Mouse (Mus musculus) frontal cortex, postnatal 10 days (tissue): ENCODE data around the gene Col26a1.

Experiments used
- DNase-seq, 2 experiments: peaks; one replicate each; pipeline ENCODE4 v3.0.0; 2022; ENCODE audit warnings: low spot score in 2 of 2, mixed read lengths in 1 of 2

Col26a1 gene

GRCm38 (mm10) chr5:136882788-136883439 is at the start of gene Col26a1:
Gene Col26a1, minus strand, starts transcription at chr5:136883209.
- DNase-seq: no peak

GRCm38 (mm10) chr5:136931896-136932295 is 48.9 kb upstream of the Col26a1 start:
- DNase-seq: no peak

- peak in 1 of 2 experiments; percentile 80 for DNase-seq
Measured at GRCm38 (mm10) chr5:136929073-136929472, 46.1 kb upstream of the Col26a1 start.

- no peak for DNase-seq
Measured at GRCm38 (mm10) chr5:136923751-136924478, 40.9 kb upstream of the Col26a1 start.

- DNase-seq: no peak
Measured at GRCm38 (mm10) chr5:136922830-136923229, 39.8 kb upstream of the Col26a1 start.

- no peak for DNase-seq
Measured at GRCm38 (mm10) chr5:136919546-136920301, 36.7 kb upstream of the Col26a1 start.

- DNase-seq: peak; percentile 59 to 75
Measured at GRCm38 (mm10) chr5:136918655-136919472, 35.9 kb upstream of the Col26a1 start.

GRCm38 (mm10) chr5:136917613-136918242 is 34.7 kb upstream of the Col26a1 start:
- no peak for DNase-seq

- no peak for DNase-seq
Measured at GRCm38 (mm10) chr5:136914183-136914582, 31.2 kb upstream of the Col26a1 start.

GRCm38 (mm10) chr5:136907991-136908857 is 25.2 kb upstream of the Col26a1 start, which contains the start of gene Ift22:
Gene Ift22, plus strand, starts transcription at chr5:136908150.
- DNase-seq: peak; percentile 86 to 92

GRCm38 (mm10) chr5:136907587-136907986 is 24.6 kb upstream of the Col26a1 start:
- no peak for DNase-seq

GRCm38 (mm10) chr5:136905630-136906029 is 22.6 kb upstream of the Col26a1 start:
- no peak for DNase-seq

- DNase-seq: no peak
Measured at GRCm38 (mm10) chr5:136904621-136905020, 21.6 kb upstream of the Col26a1 start.

GRCm38 (mm10) chr5:136895529-136895963 is 12.5 kb upstream of the Col26a1 start:
- DNase-seq: no peak

- DNase-seq: no peak
Measured at GRCm38 (mm10) chr5:136894840-136895528, 12.0 kb upstream of the Col26a1 start.

GRCm38 (mm10) chr5:136888539-136889355 is 5.7 kb upstream of the Col26a1 start:
- DNase-seq: no peak

GRCm38 (mm10) chr5:136886957-136887356 is 3.9 kb upstream of the Col26a1 start:
- no peak for DNase-seq

- DNase-seq: no peak
Measured at GRCm38 (mm10) chr5:136882055-136882787, 788 bp downstream of the Col26a1 start.
